Mouse (Mus musculus): ENCODE data around the gene Abhd10.

- TF ChIP-seq CTCF (IDR thresholded peaks at IDR 0.05; ENCODE audit: borderline replicate concordance, insufficient read depth, low read length) (no peak), POLR2A (IDR thresholded peaks at IDR 0.05; ENCODE audit: low read depth, low read length) (no peak)
These were observed 49.2 kb downstream of the Abhd10 start, which contains the start of gene Tmprss7 for GRCm38 (mm10) chr16:45693558-45693957.
